ENCODE assay signal across 13 mouse cellular contexts in the genomic region with DNA sequence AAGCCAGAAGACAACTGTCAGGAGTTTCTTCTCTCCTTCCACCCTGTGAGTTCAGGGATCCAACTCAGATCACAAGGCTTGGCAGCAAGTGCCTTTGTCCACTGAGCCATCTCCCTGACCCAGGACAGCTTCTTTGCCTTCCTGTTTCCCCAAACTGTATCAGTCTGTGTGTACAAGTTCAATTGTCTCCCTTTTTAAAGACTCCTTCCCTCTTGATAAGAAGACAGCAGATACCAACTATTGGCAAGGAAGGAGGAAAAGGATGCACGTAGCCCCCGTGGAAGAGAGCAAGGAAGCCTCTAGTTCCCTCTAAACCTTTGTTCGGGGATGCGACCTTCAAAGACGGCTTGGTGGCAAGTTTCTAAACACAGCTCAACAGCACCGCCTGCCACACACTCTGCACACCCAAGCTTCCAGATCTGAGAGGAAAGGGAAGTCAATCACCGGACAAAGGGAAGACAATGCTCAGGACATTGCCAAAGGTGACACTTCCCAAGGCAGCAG. TPM values are rescaled to one million over a fixed set of nuclear protein-coding genes. Genes with fewer than 3 reads are reported as not detected.
DNase-seq lines count a peak whose midpoint lies in the region; ATAC-seq and TF ChIP-seq lines count a peak whose summit lies in the region.
"Had no signal": no experiment of that assay in that cellular context is flagged by ENCODE, and none has a peak within 500 bp of the region (broad histone marks: within the 10 kb centered on the region; RNA-seq: fewer than 3 reads in every experiment).

No protein-coding gene starts in this region.

- intact Hi-C loops in heart, postnatal 25 days (cut with DNase I) = no loop called here

- TF ChIP-seq POLR2A in thymus, adult 2 months (IDR thresholded peaks at IDR 0.05; ENCODE audit: control insufficient read depth, extremely low read depth, insufficient read depth, low read length, poor library complexity) = no peak

- no peaks in the 10 kb centered on the region for H3K4me1 ChIP-seq in heart, embryonic 15.5 days (replicated peaks)
- H3K4me1 ChIP-seq in liver, postnatal 0 days (ENCODE audit: insufficient read depth) = no peaks in the 10 kb centered on the region
- peaks cover 7% of the 10 kb centered on the region for H3K4me1 ChIP-seq in thymus, adult 2 months (replicated peaks; ENCODE audit: control insufficient read depth, insufficient read depth, low read length)
- H3K4me1 ChIP-seq: midbrain, embryonic 10.5 days had no signal

- H3K27me3 ChIP-seq in heart, embryonic 15.5 days = no peaks in the 10 kb centered on the region
- no peaks in the 10 kb centered on the region for H3K27me3 ChIP-seq in liver, postnatal 0 days (ENCODE audit: insufficient read depth, low read length)
- no peaks in the 10 kb centered on the region for H3K27me3 ChIP-seq in thymus, adult 2 months (ENCODE audit: control insufficient read depth, insufficient read depth, low read length)

- peak; percentile 60; the same call in 1 of the 2 replicates for ATAC-seq in heart, embryonic 15.5 days (replicated peaks; ENCODE audit: insufficient number of reproducible peaks, insufficient read depth, low FRiP score, low read depth)
- ATAC-seq in liver, postnatal 0 days = peak; percentile 49; the same call in 1 of the 2 replicates

- H3K9me3 ChIP-seq in heart, embryonic 15.5 days (replicated peaks) = no peaks in the 10 kb centered on the region
- no peaks in the 10 kb centered on the region for H3K9me3 ChIP-seq in liver, postnatal 0 days (ENCODE audit: low read length)
- H3K9me3 ChIP-seq: midbrain, embryonic 10.5 days had no signal

- peak; percentile 31; the same call in 1 of the 2 replicates for TF ChIP-seq CTCF in liver, postnatal 0 days (IDR thresholded peaks at IDR 0.05; ENCODE audit: low read depth)
- no peak for TF ChIP-seq CTCF in thymus, adult 2 months (IDR thresholded peaks at IDR 0.05; ENCODE audit: borderline replicate concordance, control insufficient read depth, extremely low read depth, insufficient read depth, low read length, poor library complexity)

- H3K4me3 ChIP-seq in heart, embryonic 15.5 days = no peak overlapping the region
- H3K4me3 ChIP-seq in liver, postnatal 0 days (ENCODE audit: low read depth, low read length) = no peak overlapping the region
- no peak overlapping the region for H3K4me3 ChIP-seq in thymus, adult 2 months (ENCODE audit: control insufficient read depth, insufficient read depth, low read length)
- H3K4me3 ChIP-seq: midbrain, embryonic 10.5 days had no signal

- 55% methylated on average over 7 of the region's 7 CpGs for WGBS in heart, embryonic 15.5 days
- WGBS in liver, postnatal 0 days (ENCODE audit: insufficient replicate concordance) = 34% methylated on average over 7 of the region's 7 CpGs
- 16% methylated on average over 7 of the region's 7 CpGs for WGBS in thymus, adult 2 months

- H3K36me3 ChIP-seq in heart, embryonic 15.5 days = no peaks in the 10 kb centered on the region
- H3K36me3 ChIP-seq in liver, postnatal 0 days (replicated peaks; ENCODE audit: insufficient read depth, low read length) = no peaks in the 10 kb centered on the region
- H3K36me3 ChIP-seq in thymus, adult 2 months (ENCODE audit: control insufficient read depth, insufficient read depth, low read length) = no peaks in the 10 kb centered on the region
- H3K36me3 ChIP-seq: midbrain, embryonic 10.5 days had no signal

- peak; percentile 94 for DNase-seq in heart, adult 11 months
- no peak for DNase-seq in heart, postnatal 25 days (ENCODE audit: low spot score)
- DNase-seq in liver, postnatal 0 days = no peak
- DNase-seq in thymus, adult 2 months = peak; percentile 44
- DNase-seq in layer of hippocampus, adult 18-20 months (ENCODE audit: low spot score in 2 of 2) = no peak
- DNase-seq in spleen, adult 18-20 months = no peak
- DNase-seq in gastrocnemius, postnatal 4 days (ENCODE audit: low spot score in 2 of 2) = no peak
- DNase-seq: B cell, adult 2 months; cerebellum, postnatal 14 days had no signal

- H3K4me2 ChIP-seq in heart, embryonic 15.5 days = no peak overlapping the region
- H3K4me2 ChIP-seq in liver, postnatal 0 days (ENCODE audit: low read depth, low read length) = no peak overlapping the region

- TF ChIP-seq EP300 in liver, postnatal 0 days (IDR thresholded peaks at IDR 0.05; ENCODE audit: low read depth) = no peak

- no peak overlapping the region for H3K9ac ChIP-seq in heart, embryonic 15.5 days
- H3K9ac ChIP-seq in liver, postnatal 0 days (replicated peaks) = no peak overlapping the region

- H3K27ac ChIP-seq in heart, embryonic 15.5 days = peak overlapping the region; percentile 56
- H3K27ac ChIP-seq in liver, postnatal 0 days (ENCODE audit: low read depth) = peak overlapping the region; percentile 39; the same call in 1 of the 2 replicates
- no peak overlapping the region for H3K27ac ChIP-seq in thymus, adult 2 months (ENCODE audit: control insufficient read depth, insufficient read depth, low read length)
- H3K27ac ChIP-seq: midbrain, embryonic 10.5 days had no signal

RNA-seq across cellular contexts. Expression of a gene that starts 7.2 kb away (rescaled TPM):
- total RNA-seq in heart, postnatal 25 days (2021) = 10 to 100 TPM; 21.5 to 29.6 TPM
- polyA plus RNA-seq in heart, embryonic 15.5 days (2015; fragmentation: Nextera tagmentation; extraction: Ambion mirVana) = 24.2 and 26.6 TPM in 2 replicates
- polyA plus RNA-seq in liver, postnatal 0 days (2015; fragmentation: Nextera tagmentation; extraction: Ambion mirVana) = 8.6 and 8.8 TPM in 2 replicates
- 6.0 TPM in 2 replicates for polyA plus RNA-seq in thymus, adult 2 months (2012; rRNA removed)
- 10 to 100 TPM; 48.6 to 49.6 TPM for total RNA-seq in layer of hippocampus, adult 18-20 months (2021)
- total RNA-seq in gastrocnemius, postnatal 4 days (2021) = 10 to 100 TPM; 30.4 to 39.9 TPM

RNA-seq across cellular contexts. Expression of a gene that starts 8.9 kb away (rescaled TPM):
- total RNA-seq in heart, postnatal 25 days (2021) = 10 to 100 TPM; 25.0 to 35.0 TPM
- polyA plus RNA-seq in heart, embryonic 15.5 days (2015; fragmentation: Nextera tagmentation; extraction: Ambion mirVana) = 4.4 and 6.1 TPM in 2 replicates
- 1.6 and 1.9 TPM in 2 replicates for polyA plus RNA-seq in liver, postnatal 0 days (2015; fragmentation: Nextera tagmentation; extraction: Ambion mirVana)
- polyA plus RNA-seq in thymus, adult 2 months (2012; rRNA removed) = 2.6 and 3.0 TPM in 2 replicates
- not detected for total RNA-seq in layer of hippocampus, adult 18-20 months (2021)
- 10 to 100 TPM; 10.8 to 11.8 TPM for total RNA-seq in gastrocnemius, postnatal 4 days (2021)
- polyA plus RNA-seq: midbrain, embryonic 10.5 days had no signal

RNA-seq across cellular contexts. Expression of a gene that starts 41.7 kb away (rescaled TPM):
- not detected for total RNA-seq in heart, postnatal 25 days (2021)
- not detected in 2 replicates for polyA plus RNA-seq in heart, embryonic 15.5 days (2015; fragmentation: Nextera tagmentation; extraction: Ambion mirVana)
- not detected in 2 replicates for polyA plus RNA-seq in liver, postnatal 0 days (2015; fragmentation: Nextera tagmentation; extraction: Ambion mirVana)
- not detected in 2 replicates for polyA plus RNA-seq in thymus, adult 2 months (2012; rRNA removed)
- not detected for total RNA-seq in layer of hippocampus, adult 18-20 months (2021)
- total RNA-seq in gastrocnemius, postnatal 4 days (2021) = not detected
- total RNA-seq: heart, postnatal 36 days; layer of hippocampus, postnatal 10 days had no signal
- polyA plus RNA-seq: midbrain, embryonic 10.5 days had no signal

RNA-seq across cellular contexts. Expression of a gene that starts 48.1 kb away (rescaled TPM):
- total RNA-seq in heart, postnatal 25 days (2021) = 10 to 100 TPM; 49.1 to 64.1 TPM
- polyA plus RNA-seq in heart, embryonic 15.5 days (2015; fragmentation: Nextera tagmentation; extraction: Ambion mirVana) = 41.7 and 54.8 TPM in 2 replicates
- 56.3 and 58.2 TPM in 2 replicates for polyA plus RNA-seq in liver, postnatal 0 days (2015; fragmentation: Nextera tagmentation; extraction: Ambion mirVana)
- polyA plus RNA-seq in thymus, adult 2 months (2012; rRNA removed) = 336 and 378 TPM in 2 replicates
- 10 to 100 TPM; 56.0 to 60.7 TPM for total RNA-seq in layer of hippocampus, adult 18-20 months (2021)
- 10 to 100 TPM; 61.3 to 67.4 TPM for total RNA-seq in gastrocnemius, postnatal 4 days (2021)

RNA-seq across cellular contexts. Expression of a gene that starts 53.8 kb away (rescaled TPM):
- not detected for total RNA-seq in heart, postnatal 25 days (2021)
- not detected in 2 replicates for polyA plus RNA-seq in heart, embryonic 15.5 days (2015; fragmentation: Nextera tagmentation; extraction: Ambion mirVana)
- not detected in 2 replicates for polyA plus RNA-seq in liver, postnatal 0 days (2015; fragmentation: Nextera tagmentation; extraction: Ambion mirVana)
- polyA plus RNA-seq in thymus, adult 2 months (2012; rRNA removed) = not detected in 2 replicates
- not detected for total RNA-seq in layer of hippocampus, adult 18-20 months (2021)
- total RNA-seq in gastrocnemius, postnatal 4 days (2021) = not detected
- total RNA-seq: heart, postnatal 36 days; layer of hippocampus, postnatal 10 days had no signal
- polyA plus RNA-seq: midbrain, embryonic 10.5 days had no signal

Comparison
In these comparisons a context has a peak if more than half of its experiments do, and no peak if none do; other contexts are left out.
1. DNase-seq: peak in heart, adult 11 months (single experiment) and thymus, adult 2 months (single experiment); none in heart, postnatal 25 days (single experiment), liver, postnatal 0 days (single experiment), layer of hippocampus, adult 18-20 months (0 of 2), spleen, adult 18-20 months (0 of 2) and gastrocnemius, postnatal 4 days (0 of 2).
2. RNA of a gene that starts 8.9 kb away (total RNA-seq): 25.0 to 35.0 TPM in heart, postnatal 25 days and 10.8 to 11.8 TPM in gastrocnemius, postnatal 4 days; not detected in layer of hippocampus, adult 18-20 months; every median in the first group is over 10 times any median in the second.